Mouse (Mus musculus): ENCODE measurements at regions not wholly inside any gene's neighbourhood (a gene's known extent, or its start where the extent isn't known, plus 50 kb on each side); places are given as distances from the start of the nearest gene placed in this dataset.

- no peak for TF ChIP-seq POLR2AphosphoS5 (IDR thresholded peaks at IDR 0.05; ENCODE audit: borderline replicate concordance, low read depth, low read length)
- no peak for TF ChIP-seq GABPA (IDR thresholded peaks at IDR 0.05; ENCODE audit: low read depth, low read length)
- TF ChIP-seq MAX (IDR thresholded peaks at IDR 0.05; ENCODE audit: low read length): no peak
- no peak for TF ChIP-seq CTCF (IDR thresholded peaks at IDR 0.05 in 2 of 3, conservative IDR thresholded peaks at IDR 0.05 in 1 of 3; ENCODE audit: control insufficient read depth in 1 of 3, insufficient read depth in 1 of 3, low read depth in 2 of 3, low read length in 3 of 3, poor library complexity in 1 of 3, severe bottlenecking in 1 of 3)
- TF ChIP-seq GATA1 (IDR thresholded peaks at IDR 0.05; ENCODE audit: low read depth, low read length): no peak
- TF ChIP-seq CHD2 (IDR thresholded peaks at IDR 0.05; ENCODE audit: low read length): no peak
- TF ChIP-seq MAFK (IDR thresholded peaks at IDR 0.05; ENCODE audit: borderline replicate concordance, low read depth, low read length): no peak
- no peak for TF ChIP-seq POLR2A (IDR thresholded peaks at IDR 0.05; ENCODE audit: control insufficient read depth in 1 of 2, insufficient read depth in 1 of 2, low read depth in 1 of 2, low read length in 2 of 2, poor library complexity in 1 of 2)
- TF ChIP-seq NRF1 (IDR thresholded peaks at IDR 0.05; ENCODE audit: insufficient read depth, low read depth, low read length, poor library complexity, severe bottlenecking): no peak
- TF ChIP-seq USF2 (IDR thresholded peaks at IDR 0.05; ENCODE audit: borderline replicate concordance in 1 of 2, insufficient read depth in 1 of 2, low read depth in 1 of 2, low read length in 2 of 2): no peak
- TF ChIP-seq ZNF384 (IDR thresholded peaks at IDR 0.05; ENCODE audit: low read depth, low read length): no peak
- no peak for TF ChIP-seq JUND (IDR thresholded peaks at IDR 0.05; ENCODE audit: low read depth, low read length)
Observed at GRCm38 (mm10) chr12:16179897-16180296, 363.2 kb upstream of the Trib2 start.

All from MEL (cell line).